Mouse (Mus musculus): ENCODE data around the gene Cacna2d2.
A peak's percentile ranks its signal among the peaks of the same experiment; 100 is the strongest.

The Cacna2d2 gene

DNA sequence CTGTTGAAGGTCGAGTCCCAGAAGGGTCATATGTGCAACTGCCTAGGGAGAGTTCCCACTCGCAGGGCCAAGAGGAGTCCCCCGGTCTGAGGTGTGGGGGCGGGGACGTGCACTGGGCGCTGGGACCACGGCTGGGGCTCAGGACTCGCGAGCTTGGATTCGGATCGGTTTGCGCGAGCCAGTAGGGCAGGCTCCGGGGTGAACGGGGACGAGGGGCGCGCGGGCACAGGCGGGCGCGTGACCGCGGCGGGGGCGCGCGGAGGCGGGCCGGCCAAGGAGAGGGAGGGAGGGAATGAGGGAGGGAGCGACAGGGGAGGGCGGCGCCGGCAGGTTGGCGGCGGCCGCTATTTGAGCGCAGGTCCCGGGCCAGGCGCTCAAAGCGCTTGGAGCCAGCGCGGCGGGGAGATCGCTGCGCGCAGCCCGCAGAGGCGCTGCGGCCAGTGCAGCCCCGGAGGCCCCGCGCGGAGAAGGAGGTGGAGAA is at the start of gene Cacna2d2:
TSS of gene Cacna2d2 (plus strand) at position 122 of the 481 bp plus-strand sequence.
- peak; percentile 17 for DNase-seq (ENCODE audit: low spot score)

DNA sequence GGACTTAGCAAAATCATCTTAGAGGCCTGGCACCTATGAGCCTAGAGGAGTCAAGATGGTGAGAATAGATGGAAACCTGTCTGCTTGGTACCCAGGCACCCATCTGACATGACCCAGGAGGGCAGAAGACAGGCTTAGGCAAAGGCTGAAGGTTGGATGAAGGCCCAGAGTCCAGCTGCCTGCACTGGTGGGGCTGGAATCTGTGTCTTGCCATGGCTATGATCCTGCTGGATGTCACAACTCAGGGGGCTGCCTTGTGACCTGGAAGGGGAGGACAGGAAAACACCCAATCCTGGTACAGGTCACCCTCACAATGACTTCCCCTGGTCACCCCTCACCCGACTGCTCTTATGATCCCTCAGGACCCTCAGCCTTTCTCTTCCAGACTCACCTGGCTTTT is 44.6 kb upstream of the Cacna2d2 start:
- DNase-seq (ENCODE audit: low spot score): no peak

DNA sequence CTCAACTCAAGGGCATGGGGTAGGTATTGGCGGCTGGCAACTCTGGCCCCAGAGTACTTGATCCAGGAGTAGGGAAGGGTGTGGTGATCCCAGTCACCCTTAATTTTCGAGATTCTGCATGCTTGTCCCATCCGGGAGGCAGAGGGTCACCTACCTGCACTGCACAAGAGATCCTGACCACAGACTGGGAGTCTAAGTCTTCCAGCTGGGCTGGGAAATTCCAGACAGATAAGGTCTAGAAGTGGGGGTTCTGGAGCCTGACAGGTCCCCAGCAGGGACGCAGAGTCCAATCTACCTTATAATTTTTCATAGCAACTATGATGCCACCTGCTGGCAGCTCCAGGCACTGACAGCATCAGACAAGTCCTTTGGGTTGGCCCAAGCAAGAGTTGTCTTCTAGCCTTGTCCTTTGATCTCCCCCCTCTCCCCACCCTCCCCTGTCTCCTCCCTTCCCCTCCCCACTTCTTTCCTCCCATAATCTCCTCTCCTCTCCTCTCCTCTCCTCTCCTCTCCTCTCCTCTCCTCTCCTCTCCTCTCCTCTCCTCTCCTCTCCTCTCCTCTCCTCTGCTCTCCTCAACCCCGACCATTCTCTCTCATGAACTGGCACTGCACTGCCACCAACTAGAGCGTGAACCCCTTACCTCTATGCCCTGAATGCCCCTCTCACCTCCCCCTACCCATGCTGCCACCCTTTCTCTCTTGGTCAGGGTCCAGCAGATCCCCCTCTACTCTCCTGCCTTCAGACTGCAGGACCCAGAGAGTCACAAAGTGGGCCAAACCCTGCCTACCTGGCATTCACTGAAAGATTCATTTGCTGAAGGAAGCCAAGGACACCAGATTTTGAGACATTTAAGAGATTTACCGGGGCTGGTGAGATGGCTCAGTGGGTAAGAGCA is 43.3 kb upstream of the Cacna2d2 start:
- DNase-seq (ENCODE audit: low spot score): no peak

DNA sequence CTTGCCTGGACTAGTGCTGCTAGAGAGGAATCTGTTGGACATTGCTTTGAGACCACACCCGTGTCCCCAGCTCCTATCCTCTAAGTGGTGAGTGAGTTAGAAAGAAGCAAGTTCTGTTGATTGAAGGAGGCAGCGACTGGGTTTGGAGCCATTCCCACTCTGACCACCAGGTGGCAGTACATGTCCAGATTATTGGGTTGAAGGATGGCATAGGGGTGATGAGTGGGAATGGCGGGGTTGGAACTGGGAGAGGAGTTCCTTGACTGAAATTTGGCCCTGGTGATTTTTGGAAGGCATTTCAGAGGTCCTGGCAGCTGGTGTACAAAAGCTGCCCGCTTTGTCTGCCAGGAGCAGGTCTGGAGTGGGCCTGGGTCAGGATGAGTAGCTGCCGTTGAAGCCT is 41.8 kb upstream of the Cacna2d2 start:
- DNase-seq (ENCODE audit: low spot score): peak; percentile 73

DNA sequence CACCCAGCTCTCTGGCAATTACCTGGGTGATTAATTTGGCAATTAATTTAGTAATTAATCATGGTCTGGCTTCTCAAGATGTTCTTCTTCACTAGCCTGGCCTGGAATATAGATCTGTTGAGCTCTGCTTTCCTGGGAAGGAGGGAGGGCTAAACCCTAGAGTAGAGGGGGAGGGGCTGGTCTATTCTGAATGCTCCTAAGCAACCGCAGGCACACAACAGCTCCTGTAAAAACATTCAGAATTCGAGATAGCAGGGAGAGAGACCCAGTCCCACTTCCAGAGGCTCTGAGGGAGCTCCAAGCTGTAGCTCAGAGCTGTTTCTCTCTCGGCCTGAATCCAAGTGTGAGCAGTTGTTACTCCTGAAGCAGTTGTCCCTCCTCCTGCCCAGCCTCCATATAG is 38.4 kb upstream of the Cacna2d2 start:
- no peak for DNase-seq (ENCODE audit: low spot score)

DNA sequence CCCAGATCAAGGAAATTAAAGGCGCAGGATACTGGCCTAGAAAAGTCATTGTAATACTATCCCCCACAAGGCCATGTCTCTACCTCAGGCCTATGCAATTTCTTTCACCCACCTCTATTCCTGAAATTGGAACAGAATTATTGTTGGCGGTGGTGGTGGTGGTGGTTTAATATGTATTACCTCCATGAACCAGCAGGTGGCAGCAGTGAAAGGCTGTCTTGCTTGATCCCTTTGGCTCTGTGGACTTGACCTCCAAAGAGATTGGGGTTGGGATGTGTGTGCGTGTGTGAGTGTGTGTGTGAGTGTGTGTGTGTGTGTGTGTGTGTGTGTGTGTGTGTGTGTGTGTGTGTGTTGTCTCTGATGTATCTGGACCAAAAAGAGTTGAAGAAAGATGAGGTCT is 32.8 kb upstream of the Cacna2d2 start:
- DNase-seq (ENCODE audit: low spot score): peak; percentile 39

DNA sequence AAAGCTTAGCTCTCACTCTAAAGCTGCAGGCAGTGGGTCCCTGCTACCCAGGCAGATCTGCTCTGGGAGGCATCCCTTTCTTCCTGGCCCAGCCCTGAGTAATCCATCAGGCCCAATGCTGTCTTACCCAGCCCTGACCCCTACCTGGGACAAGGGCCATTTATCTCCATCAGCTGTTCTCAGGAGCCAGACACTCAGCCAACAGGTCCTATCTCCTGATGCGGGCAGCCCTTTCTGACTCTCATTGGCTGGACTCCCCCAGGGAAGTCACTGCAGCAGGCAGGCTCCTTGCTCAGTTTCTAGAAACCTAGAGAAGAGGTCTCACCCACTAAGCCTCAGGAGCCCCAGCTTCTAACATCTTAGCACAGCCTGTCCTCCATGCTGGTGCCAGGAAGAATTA is 31.1 kb upstream of the Cacna2d2 start:
- DNase-seq (ENCODE audit: low spot score): no peak

DNA sequence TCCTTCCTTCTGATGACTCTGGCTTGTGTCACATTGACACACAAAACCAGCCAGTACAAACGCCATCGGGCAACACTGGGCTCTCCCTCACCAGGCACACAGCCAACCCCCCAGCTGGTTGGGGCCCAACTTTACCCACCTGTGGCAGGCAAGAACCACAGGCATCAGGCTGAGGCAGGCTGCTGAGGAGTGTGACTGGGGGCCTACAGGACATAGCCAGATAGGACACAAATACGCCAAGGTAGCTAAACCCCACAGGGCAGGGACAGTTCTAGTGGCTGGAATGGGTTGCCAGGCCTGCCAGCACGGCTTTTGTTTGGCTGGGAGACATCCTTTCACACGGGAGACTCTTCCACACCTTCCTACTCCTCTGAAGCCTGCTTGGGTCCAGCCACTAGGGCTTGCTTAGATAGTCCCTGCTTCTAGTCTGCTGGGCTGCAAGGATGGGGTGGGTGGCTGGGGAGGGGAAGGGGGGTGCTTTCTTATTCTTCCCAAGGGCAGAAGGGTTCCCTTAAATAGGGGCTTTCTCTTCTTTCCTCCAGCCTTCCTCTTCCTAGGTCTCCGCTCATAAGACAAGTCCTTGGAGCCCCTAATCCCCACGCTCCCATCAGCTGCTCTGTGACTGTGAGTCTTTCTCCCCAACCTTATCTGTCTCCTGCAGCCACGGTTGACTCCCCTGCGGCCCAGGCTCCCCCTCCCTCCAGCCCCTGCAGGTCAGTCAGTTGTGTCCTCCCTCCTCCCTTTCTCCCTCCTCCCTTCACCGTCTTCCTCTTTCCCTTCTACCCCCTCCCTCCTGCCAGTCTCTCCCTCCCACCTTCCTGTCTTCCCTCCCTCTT is 29.9 kb upstream of the Cacna2d2 start:
- DNase-seq (ENCODE audit: low spot score): no peak

DNA sequence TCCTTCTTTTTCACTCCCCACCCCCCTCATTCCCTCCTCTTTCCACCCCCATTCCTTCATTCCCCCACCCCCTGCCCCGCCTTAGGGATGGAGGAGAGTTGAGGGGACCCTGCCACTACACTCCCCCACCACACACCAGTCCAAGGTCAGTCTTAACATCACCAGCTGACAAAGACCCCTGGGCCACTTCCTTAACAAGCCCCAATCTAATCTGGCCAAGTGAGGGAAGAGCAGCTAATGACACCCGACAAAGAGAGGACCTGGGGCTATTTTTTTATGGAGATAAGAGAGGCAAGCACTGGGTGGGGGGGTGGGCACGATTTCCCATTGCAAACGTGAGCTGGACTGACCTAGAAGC is 29.3 kb upstream of the Cacna2d2 start:
- no peak for DNase-seq (ENCODE audit: low spot score)

DNA sequence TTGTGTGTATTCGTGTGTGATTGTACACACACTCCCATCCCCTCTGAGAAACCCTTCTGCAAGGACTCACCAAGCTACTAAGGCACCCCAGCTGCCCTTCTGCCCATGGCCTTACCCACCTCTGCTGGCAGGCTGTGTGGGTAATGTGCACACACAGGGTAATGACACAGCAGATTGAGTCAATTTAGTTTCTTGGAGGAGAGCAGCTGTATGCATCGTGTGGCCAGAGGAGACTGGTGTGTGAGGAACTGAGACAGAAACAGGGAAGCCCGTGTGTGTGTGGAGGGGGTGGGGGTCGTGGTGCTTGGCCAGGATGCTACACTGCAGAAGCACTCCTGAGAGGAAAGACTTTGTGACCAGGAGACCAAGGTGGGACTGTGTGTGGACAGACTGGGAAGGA is 27.0 kb upstream of the Cacna2d2 start:
- no peak for DNase-seq (ENCODE audit: low spot score)

DNA sequence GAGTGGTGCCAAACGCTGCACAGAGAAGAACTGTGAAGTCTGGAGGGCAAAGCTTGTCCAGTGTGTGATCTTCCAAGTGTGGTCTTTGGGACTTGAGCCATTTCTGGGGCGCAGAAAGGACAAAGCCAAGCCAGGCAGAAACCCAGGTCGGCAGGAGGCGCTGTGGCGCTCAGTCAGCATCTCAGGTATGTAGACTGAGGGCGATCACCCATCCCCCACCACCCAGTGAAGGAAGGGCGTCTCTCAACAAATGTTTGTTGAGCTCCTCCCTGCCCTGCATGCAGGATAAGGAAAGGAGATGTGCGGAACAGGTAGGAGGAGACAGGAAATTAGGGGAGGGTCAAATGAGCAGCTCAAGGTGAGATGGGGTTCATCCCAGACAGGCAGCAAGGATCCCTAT is 24.8 kb upstream of the Cacna2d2 start:
- peak; percentile 37 for DNase-seq (ENCODE audit: low spot score)

DNA sequence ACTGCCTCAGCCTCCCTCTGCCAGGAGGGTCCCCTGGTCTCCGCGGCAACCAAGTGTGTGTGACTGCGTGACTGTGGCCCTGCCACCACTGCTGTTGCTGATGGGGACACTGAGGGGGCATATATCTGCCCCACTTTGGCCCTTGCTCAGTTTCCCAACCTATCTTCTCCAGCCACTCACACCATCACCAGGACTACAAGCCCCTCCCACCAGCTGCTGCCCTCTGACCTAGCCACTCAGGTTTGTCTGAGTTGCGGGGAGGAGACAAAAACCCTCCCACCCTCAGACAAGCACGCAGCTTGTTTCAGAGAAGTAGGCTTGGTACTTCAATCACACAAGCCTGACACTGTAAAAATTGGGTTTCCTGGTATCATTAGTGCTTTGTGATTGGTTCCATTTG is 24.0 kb upstream of the Cacna2d2 start:
- DNase-seq (ENCODE audit: low spot score): no peak

DNA sequence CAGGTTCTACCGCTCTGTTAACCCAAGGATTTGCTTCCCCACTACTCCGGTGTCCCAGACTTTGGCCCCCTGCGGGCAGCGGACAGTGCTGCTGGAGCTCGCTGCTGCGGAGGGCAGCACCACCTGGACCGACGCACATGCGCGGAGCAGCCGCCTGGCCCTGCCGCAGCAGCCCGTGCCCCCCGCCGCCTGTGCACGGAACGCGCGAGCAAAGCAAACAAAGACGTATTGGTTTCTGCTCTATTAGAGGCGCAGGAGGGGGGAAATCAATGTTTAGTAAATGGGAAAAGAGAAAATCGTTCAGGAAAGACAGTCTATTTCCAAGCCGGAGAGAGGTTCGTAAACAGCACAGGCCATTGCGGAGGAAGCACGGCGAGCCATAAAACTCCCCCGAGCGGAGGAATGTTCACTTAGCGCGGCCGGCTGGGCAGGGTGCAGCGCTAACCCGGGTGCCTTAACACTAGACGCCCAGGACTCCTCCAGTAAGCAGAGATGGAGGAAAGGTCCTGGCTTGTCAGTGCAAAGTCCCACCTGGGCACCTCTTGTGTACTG is 21.4 kb upstream of the Cacna2d2 start:
- DNase-seq (ENCODE audit: low spot score): peak; percentile 46

DNA sequence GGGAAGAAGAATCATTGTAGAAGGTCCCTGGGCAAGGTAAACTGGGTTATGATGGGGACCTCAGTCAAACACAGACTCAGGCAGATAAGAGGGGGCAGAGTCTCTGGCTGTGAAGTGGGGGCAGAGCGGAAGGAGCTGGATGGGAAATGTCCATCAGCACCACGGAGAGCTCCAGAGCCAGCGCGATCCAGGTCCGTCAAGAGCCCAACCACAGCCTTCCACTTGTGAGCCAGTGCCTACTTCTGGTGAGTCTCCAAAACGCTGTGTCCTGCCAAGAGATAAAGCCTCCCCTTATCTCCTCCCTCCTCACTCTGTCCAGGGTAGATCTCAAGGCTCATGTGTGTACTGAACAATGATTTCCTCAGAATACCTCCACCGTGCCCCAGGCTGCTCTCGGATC is 17.7 kb upstream of the Cacna2d2 start:
- DNase-seq (ENCODE audit: low spot score): peak; percentile 41

DNA sequence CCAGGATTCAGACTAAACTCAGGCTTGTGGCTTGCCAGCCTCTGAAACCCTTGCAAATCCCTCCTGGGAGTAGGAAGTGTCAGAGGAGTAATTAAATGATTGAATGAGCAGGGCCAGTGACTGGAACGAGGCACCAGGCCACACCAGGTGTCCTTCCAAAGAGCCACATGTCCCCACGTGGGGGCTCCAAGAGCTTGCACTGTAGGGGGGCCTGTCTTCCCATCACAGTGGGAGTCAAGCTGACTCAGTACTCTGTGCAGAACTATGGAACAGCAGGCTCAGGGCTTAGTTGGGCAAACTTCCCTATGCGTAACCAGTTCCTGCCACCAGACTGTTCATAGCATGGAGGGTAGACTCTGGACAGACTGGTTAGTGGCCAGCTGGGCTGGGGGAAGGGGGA is 15.0 kb upstream of the Cacna2d2 start:
- DNase-seq (ENCODE audit: low spot score): no peak

DNA sequence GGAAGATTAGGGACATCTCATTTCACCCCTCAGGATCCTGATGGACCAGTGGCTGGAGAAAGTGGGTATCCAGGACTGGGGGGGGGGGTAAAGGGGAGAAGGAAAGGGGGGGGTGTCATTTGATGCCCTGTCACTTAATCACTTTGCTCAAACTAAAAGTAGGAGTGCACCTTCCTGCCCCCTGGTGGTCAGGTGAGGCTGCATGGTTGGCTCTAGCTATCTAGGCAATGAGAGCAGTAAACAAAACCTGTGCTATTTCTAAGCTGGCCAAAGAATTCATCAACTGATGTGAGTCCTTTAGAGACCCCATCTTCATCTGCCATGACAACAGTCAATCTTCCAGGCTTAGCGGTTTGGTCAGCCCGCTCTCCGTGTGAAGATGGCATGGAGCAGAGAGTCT is 12.7 kb upstream of the Cacna2d2 start:
- DNase-seq (ENCODE audit: low spot score): no peak

DNA sequence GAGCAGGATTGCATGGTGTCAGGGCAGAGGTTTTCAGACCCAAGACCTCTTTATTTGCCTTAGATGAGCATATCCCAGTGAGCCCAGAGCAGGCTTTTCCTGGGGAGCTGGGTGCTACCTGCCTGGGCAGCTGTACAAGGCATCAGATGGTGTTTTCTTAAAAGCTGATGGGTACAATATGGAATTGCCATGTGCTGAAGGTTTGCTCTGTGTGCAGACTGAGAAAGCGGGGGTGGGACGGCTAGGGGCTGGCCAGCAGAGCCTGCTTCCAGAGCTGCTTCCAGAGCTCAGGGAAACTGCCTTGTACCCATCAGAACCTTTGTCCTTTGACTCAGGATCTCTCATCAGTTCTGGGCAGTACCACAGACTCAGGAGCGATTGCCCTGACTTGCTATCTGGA is 11.7 kb upstream of the Cacna2d2 start:
- no peak for DNase-seq (ENCODE audit: low spot score)

DNA sequence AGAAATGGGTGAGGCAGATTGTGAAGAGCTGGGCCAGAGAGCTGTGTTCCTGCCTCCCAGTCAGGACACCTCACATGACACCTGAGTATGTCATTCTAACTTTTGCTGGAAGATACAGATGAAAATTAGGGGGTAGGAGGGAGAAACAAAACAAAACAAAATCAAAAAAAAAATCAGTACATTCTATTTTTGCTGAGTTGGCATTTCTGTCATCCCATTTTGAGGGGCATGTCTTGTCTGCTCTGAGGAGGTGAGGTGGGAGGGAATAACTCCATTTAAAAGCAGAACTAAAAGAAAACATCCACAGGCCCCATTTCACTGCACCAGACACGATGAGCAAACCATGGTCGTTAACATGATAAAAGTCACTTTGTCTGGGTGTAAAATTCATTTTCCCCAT is 11.1 kb upstream of the Cacna2d2 start:
- no peak for DNase-seq (ENCODE audit: low spot score)

DNA sequence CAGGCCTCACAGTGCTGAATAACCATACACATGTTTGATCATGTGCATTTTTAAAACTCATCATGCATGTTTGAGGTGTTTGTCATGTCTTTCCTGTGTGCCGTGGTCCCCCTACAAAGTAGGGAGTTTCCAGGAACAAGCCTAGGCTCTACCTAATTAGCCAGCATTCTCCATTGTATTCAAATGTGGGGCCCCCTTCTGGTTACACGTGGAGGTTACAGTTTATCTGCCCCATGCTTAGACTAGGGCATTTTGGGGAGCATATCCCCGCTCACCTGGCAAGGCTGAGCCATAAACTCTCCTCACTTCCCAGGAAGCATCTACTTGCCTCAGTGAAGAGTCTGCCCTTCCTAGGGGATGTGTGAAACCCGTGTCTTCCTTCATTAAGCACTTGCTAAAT is 3.0 kb upstream of the Cacna2d2 start:
- DNase-seq (ENCODE audit: low spot score): no peak

DNA sequence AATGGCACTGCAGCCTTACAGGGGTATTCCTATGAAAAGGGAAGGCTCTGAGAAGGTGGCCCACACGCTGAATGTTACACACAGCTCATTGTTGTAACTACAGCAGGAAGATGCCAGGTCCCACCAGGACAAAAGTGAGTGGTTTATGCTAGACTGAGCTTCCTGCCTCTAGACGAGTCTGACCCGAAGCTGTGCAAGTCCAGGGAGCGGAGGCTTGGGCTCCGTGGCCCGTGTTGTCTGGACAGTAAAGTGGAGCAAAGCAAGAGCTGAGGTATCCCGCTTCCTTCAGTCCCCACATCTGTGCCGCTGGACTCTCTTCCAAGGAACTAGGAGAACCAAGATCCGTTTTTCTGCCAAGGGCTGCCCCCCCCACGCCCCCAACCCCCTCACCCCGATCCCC is 444 bp upstream of the Cacna2d2 start:
- DNase-seq (ENCODE audit: low spot score): no peak

DNA sequence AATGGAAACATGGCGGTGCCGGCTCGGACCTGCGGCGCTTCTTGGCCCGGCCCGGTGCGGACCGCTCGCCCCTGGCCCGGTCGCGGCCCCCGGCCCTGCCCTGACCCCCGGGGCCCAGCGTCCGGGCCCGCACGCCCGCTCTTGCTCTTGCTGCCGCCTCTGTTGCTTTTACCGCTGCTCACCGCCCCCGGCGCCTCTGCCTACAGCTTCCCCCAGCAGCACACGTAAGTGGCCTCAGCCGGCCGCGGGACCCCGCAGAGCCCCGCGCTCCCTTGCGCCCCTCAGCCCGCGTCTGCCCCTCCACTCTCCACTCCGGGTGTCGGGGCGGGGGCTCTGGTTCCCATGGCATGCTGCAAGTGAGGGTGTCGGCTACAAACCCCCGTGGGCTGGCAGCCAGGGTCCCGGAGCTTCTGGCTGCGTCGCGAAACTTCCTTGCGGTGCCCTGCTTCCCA is 674 bp downstream of the Cacna2d2 start:
- DNase-seq (ENCODE audit: low spot score): no peak

DNA sequence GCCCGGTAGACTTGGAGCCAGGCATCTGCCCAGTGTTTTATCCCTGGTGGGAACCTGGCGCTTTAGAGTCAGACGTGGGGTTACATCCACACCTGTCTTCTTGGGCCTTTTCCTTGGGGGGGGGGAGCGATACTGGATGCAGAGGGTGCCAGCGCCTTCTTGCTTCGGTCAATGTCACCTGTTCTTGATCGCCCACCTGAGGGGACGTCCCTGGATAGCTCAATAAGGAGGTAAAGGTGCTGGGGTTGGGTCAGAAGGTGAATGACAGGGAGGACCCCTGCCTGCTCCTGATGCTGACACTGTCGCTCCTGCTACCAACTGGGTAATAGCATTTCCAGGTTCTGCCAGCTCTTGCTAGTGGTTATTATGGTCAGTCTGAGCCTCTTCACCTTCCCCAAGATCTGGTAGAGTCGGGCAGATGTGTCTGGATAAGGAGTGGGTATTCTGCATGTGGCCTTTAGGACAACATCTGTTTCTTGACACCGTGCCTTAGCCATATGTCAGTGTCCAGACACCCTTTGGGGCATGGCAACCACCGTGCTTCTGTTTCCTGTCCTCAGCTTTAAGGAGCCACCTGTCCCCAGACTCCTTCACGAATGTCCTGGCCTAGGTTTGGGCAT is 1.4 kb downstream of the Cacna2d2 start:
- no peak for DNase-seq (ENCODE audit: low spot score)
